Mouse (Mus musculus): ENCODE measurements around the gene Vmn1r122. TPM values are rescaled to one million over a fixed set of nuclear protein-coding genes. Genes with fewer than 3 reads are reported as not detected.
"Not testable (repeated sequence)": the region's sequence is repeated elsewhere in the genome, so short reads cannot be mapped to it uniquely, and the experiment has no call there.

Vmn1r122 gene
- polyA plus RNA-seq (2015; fragmentation: Nextera tagmentation; extraction: Ambion mirVana) = not detected in 2 replicates

GRCm38 (mm10) chr7:21134028-21134427, at the start of gene Vmn1r122:
TSS of gene Vmn1r122 (minus strand) at chr7:21134128.
- H3K27me3 ChIP-seq (ENCODE audit: control insufficient read depth, insufficient read depth, low read length); ATAC-seq (ENCODE audit: low FRiP score, low TSS enrichment); H3K9me3 ChIP-seq (ENCODE audit: control insufficient read depth, low read length); H3K4me2 ChIP-seq (replicated peaks; ENCODE audit: low read depth); H3K36me3 ChIP-seq (ENCODE audit: control insufficient read depth, insufficient read depth, low read length); H3K9ac ChIP-seq (ENCODE audit: low read length); DNase-seq (ENCODE audit: low spot score); H3K4me1 ChIP-seq (replicated peaks; ENCODE audit: control insufficient read depth, insufficient read depth); H3K27ac ChIP-seq (replicated peaks); H3K4me3 ChIP-seq (ENCODE audit: low read depth, low read length): not testable (repeated sequence)
- WGBS = 58% methylated on average over 2 of the region's 3 CpGs

GRCm38 (mm10) chr7:21161885-21162284, 28.0 kb upstream of the Vmn1r122 start, which contains the start of gene Vmn1r123:
TSS of gene Vmn1r123 (plus strand) at chr7:21162185.
- ATAC-seq (ENCODE audit: low FRiP score, low TSS enrichment) = not testable (repeated sequence)

GRCm38 (mm10) chr7:21098413-21098812, 35.5 kb downstream of the Vmn1r122 start, which contains the start of gene Vmn1r121:
TSS of gene Vmn1r121 (minus strand) at chr7:21098513.
- H3K9me3 ChIP-seq (ENCODE audit: control insufficient read depth, low read length) = not testable (repeated sequence)

More at GRCm38 (mm10) chr7:21161885-21162284, 28.0 kb upstream of the Vmn1r122 start, which contains the start of gene Vmn1r123:
- H3K4me1 ChIP-seq (replicated peaks; ENCODE audit: control insufficient read depth, insufficient read depth); H3K4me3 ChIP-seq (ENCODE audit: low read depth, low read length); DNase-seq (ENCODE audit: low spot score); H3K4me2 ChIP-seq (replicated peaks; ENCODE audit: low read depth); H3K9me3 ChIP-seq (ENCODE audit: control insufficient read depth, low read length); H3K9ac ChIP-seq (ENCODE audit: low read length); H3K27ac ChIP-seq (replicated peaks); H3K27me3 ChIP-seq (ENCODE audit: control insufficient read depth, insufficient read depth, low read length); H3K36me3 ChIP-seq (ENCODE audit: control insufficient read depth, insufficient read depth, low read length): not testable (repeated sequence)
- WGBS = no CpG with 5 or more reads among the region's 3 CpGs

More at GRCm38 (mm10) chr7:21098413-21098812, 35.5 kb downstream of the Vmn1r122 start, which contains the start of gene Vmn1r121:
- not testable (repeated sequence) for H3K36me3 ChIP-seq (ENCODE audit: control insufficient read depth, insufficient read depth, low read length); H3K27ac ChIP-seq (replicated peaks); H3K27me3 ChIP-seq (ENCODE audit: control insufficient read depth, insufficient read depth, low read length); H3K4me2 ChIP-seq (replicated peaks; ENCODE audit: low read depth); ATAC-seq (ENCODE audit: low FRiP score, low TSS enrichment); DNase-seq (ENCODE audit: low spot score); H3K9ac ChIP-seq (ENCODE audit: low read length); H3K4me3 ChIP-seq (ENCODE audit: low read depth, low read length); H3K4me1 ChIP-seq (replicated peaks; ENCODE audit: control insufficient read depth, insufficient read depth)
- 84% methylated on average over 4 of the region's 5 CpGs for WGBS

Other genes with a start within 250 kb of the Vmn1r122 start
- gene Vmn1r118, start 221.8 kb downstream of the Vmn1r122 start, polyA plus RNA-seq (2015; fragmentation: Nextera tagmentation; extraction: Ambion mirVana) = not detected in 2 replicates
- not detected in 2 replicates for gene Vmn1r119, start 121.7 kb downstream of the Vmn1r122 start, polyA plus RNA-seq (2015; fragmentation: Nextera tagmentation; extraction: Ambion mirVana)
- not detected in 2 replicates for gene Vmn1r120, start 80.3 kb downstream of the Vmn1r122 start, polyA plus RNA-seq (2015; fragmentation: Nextera tagmentation; extraction: Ambion mirVana)
- not detected in 2 replicates for gene Vmn1r121, start 35.6 kb downstream of the Vmn1r122 start, polyA plus RNA-seq (2015; fragmentation: Nextera tagmentation; extraction: Ambion mirVana)
- gene Vmn1r123, start 28.1 kb upstream of the Vmn1r122 start, polyA plus RNA-seq (2015; fragmentation: Nextera tagmentation; extraction: Ambion mirVana) = not detected in 2 replicates
- 0.08 TPM in 1 of 2 replicates, not detected in the other for gene Gm5157, start 56.3 kb upstream of the Vmn1r122 start, polyA plus RNA-seq (2015; fragmentation: Nextera tagmentation; extraction: Ambion mirVana)
- not detected in 2 replicates for gene Vmn1r124, start 126.5 kb upstream of the Vmn1r122 start, polyA plus RNA-seq (2015; fragmentation: Nextera tagmentation; extraction: Ambion mirVana)
- not detected in 2 replicates for gene Vmn1r125, start 138.1 kb upstream of the Vmn1r122 start, polyA plus RNA-seq (2015; fragmentation: Nextera tagmentation; extraction: Ambion mirVana)
- gene Vmn1r126, start 167.3 kb upstream of the Vmn1r122 start, polyA plus RNA-seq (2015; fragmentation: Nextera tagmentation; extraction: Ambion mirVana) = not detected in 2 replicates
- not detected in 2 replicates for gene Vmn1r127, start 185.7 kb upstream of the Vmn1r122 start, polyA plus RNA-seq (2015; fragmentation: Nextera tagmentation; extraction: Ambion mirVana)
- gene Vmn1r128, start 215.2 kb upstream of the Vmn1r122 start, polyA plus RNA-seq (2015; fragmentation: Nextera tagmentation; extraction: Ambion mirVana) = not detected in 2 replicates
- gene Vmn1r129, start 227.2 kb upstream of the Vmn1r122 start, polyA plus RNA-seq (2015; fragmentation: Nextera tagmentation; extraction: Ambion mirVana) = not detected in 2 replicates